Mouse (Mus musculus): ENCODE measurements around the gene Atp1b4. TPM values are rescaled to one million over a fixed set of nuclear protein-coding genes. Genes with fewer than 3 reads are reported as not detected.

Atp1b4 gene
- polyA plus RNA-seq, 1 experiment from 2014 or later: not detected

Other genes with a start within 250 kb of the Atp1b4 start
- gene Rhox10, start 249.7 kb upstream of the Atp1b4 start, polyA plus RNA-seq (2015; fragmentation: Nextera tagmentation; extraction: Ambion mirVana): not detected in 2 replicates
- gene Rhox11, start 231.0 kb upstream of the Atp1b4 start, polyA plus RNA-seq (2015; fragmentation: Nextera tagmentation; extraction: Ambion mirVana): not detected in 2 replicates
- gene Rhox12, start 205.3 kb upstream of the Atp1b4 start, polyA plus RNA-seq (2015; fragmentation: Nextera tagmentation; extraction: Ambion mirVana): not detected in 2 replicates
- gene Rhox13, start 195.0 kb upstream of the Atp1b4 start, polyA plus RNA-seq (2015; fragmentation: Nextera tagmentation; extraction: Ambion mirVana): not detected in 2 replicates
- gene Zbtb33, start 126.4 kb upstream of the Atp1b4 start, polyA plus RNA-seq (2015; fragmentation: Nextera tagmentation; extraction: Ambion mirVana): 6.0 and 6.6 TPM in 2 replicates
- gene Tmem255a, start 63.7 kb upstream of the Atp1b4 start, polyA plus RNA-seq (2015; fragmentation: Nextera tagmentation; extraction: Ambion mirVana): 17.5 and 21.9 TPM in 2 replicates
- 53.8 and 56.4 TPM in 2 replicates for gene Lamp2, start 140.3 kb downstream of the Atp1b4 start, polyA plus RNA-seq (2015; fragmentation: Nextera tagmentation; extraction: Ambion mirVana)

Data from midbrain, embryonic 13.5 days (tissue).